Mouse (Mus musculus): Measurements from ENCODE around the gene Cxcl10. TPM values are rescaled to one million over a fixed set of nuclear protein-coding genes. Genes with fewer than 3 reads are reported as not detected.

Gene Cxcl10
- polyA plus RNA-seq, 1 experiment from 2014 or later, result 1.3 TPM

DNA sequence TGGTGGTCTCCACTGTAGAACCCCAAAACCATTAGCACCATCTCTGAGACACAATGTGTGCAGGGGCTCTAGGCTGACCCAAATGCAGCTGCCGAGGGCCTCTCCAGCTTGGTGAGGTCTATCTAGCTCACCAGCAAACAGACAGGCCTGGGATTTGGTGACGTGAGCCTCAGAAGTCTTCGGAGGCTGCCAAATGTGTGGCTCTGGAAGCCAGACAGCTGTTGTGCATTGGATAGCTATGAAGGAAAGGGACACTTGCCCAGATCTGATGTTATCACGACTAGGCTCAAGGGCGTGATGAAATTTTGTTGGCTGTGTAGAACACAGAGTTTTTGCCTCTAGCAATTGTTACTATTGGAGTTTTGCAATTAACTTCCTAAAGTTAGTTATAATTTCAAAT, 25.4 kb downstream of the Cxcl10 start:
- no peak overlapping the region for H3K4me3 ChIP-seq (ENCODE audit: low read depth, low read length)
- H3K9ac ChIP-seq (ENCODE audit: low read length), result no peak overlapping the region
- no peak overlapping the region for H3K27ac ChIP-seq (replicated peaks; ENCODE audit: low read depth, low read length)
- DNase-seq (ENCODE audit: low spot score) (no peak), ATAC-seq (ENCODE audit: insufficient number of reproducible peaks, low FRiP score, low TSS enrichment, low read depth) (no peak)
- H3K36me3 ChIP-seq (ENCODE audit: control insufficient read depth, insufficient read depth, low read length), result no peaks in the 10 kb centered on the region
- H3K27me3 ChIP-seq (ENCODE audit: control insufficient read depth, insufficient read depth, low read length), result no peaks in the 10 kb centered on the region
- H3K4me1 ChIP-seq (ENCODE audit: control insufficient read depth, insufficient read depth, low read length), result no peaks in the 10 kb centered on the region
- H3K9me3 ChIP-seq (ENCODE audit: control insufficient read depth, low read length), result no peaks in the 10 kb centered on the region
- WGBS, result 79% methylated on average over 5 of the region's 5 CpGs
- H3K4me2 ChIP-seq (ENCODE audit: low read depth, severe bottlenecking), result no peak overlapping the region

DNA sequence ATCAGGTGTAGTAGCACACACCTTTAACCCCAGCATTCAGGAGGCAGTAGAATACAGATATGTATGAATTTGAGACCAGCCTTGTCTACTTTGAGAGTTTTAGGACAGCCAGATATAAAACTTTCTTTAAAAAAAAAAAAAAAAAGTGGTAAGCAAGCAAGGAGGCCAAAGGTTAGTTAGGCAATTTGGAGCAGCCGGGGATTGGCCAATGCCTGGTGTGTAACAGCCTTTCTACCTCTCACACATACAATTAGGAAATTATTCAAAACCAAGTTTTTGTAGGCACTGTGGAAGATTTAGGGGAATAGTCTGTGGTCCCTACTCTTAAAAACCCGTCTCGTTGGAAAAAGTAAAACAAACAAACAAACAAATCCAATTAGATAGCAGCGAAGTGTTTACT, 26.1 kb downstream of the Cxcl10 start:
- H3K9ac ChIP-seq (ENCODE audit: low read length), result no peak overlapping the region
- H3K9me3 ChIP-seq (ENCODE audit: control insufficient read depth, low read length), result no peaks in the 10 kb centered on the region
- DNase-seq (ENCODE audit: low spot score) (no peak), ATAC-seq (ENCODE audit: insufficient number of reproducible peaks, low FRiP score, low TSS enrichment, low read depth) (no peak)
- no peaks in the 10 kb centered on the region for H3K36me3 ChIP-seq (ENCODE audit: control insufficient read depth, insufficient read depth, low read length)
- no peak overlapping the region for H3K4me2 ChIP-seq (ENCODE audit: low read depth, severe bottlenecking)
- WGBS, result 85% methylated on average over 4 of the region's 4 CpGs
- H3K4me3 ChIP-seq (ENCODE audit: low read depth, low read length), result no peak overlapping the region
- H3K27me3 ChIP-seq (ENCODE audit: control insufficient read depth, insufficient read depth, low read length), result no peaks in the 10 kb centered on the region
- no peaks in the 10 kb centered on the region for H3K4me1 ChIP-seq (ENCODE audit: control insufficient read depth, insufficient read depth, low read length)
- no peak overlapping the region for H3K27ac ChIP-seq (replicated peaks; ENCODE audit: low read depth, low read length)

DNA sequence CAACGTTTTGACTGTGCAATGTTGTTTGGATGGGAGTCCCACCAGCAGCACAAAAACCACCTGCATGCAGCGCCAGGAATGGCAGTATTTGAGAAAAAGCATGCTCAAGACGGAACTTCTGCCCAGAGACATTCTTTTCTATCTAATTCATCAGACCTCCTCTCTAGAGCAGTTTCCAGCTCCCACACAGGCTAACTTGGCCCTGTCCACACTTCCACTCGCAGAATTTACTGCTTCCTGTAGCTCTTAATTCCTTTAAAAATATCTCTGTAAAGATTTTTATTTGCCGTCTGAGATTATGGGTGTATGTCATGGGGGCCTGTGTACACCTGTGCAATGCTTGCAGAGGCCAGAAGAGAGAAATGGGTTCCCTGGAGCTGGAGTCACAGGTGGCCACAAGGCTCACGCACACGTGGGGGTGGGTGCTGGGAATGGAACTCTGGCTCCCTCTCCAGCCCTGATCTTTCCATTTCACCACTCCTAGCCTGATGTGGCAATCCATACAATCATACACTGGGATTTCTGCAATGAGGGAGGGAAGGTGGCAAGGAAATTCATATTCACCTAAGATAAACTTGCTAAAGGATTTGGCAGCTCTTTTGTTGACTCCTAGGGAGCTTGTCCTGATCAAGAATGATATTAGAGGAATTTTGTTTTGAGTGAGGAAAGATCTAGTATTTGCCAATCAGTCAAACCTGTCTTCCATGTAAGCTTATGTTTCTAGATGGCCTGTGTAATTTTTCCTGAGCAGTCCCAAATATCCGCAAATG, 26.9 kb downstream of the Cxcl10 start:
- DNase-seq (ENCODE audit: low spot score) (no peak), ATAC-seq (ENCODE audit: insufficient number of reproducible peaks, low FRiP score, low TSS enrichment, low read depth) (no peak)
- 71% methylated on average over 8 of the region's 8 CpGs for WGBS
- Histone ChIP-seq H3K27ac (replicated peaks; ENCODE audit: low read depth, low read length) (no peak overlapping the region), H3K4me1 (ENCODE audit: control insufficient read depth, insufficient read depth, low read length) (no peaks in the 10 kb centered on the region), H3K9me3 (ENCODE audit: control insufficient read depth, low read length) (no peaks in the 10 kb centered on the region), H3K36me3 (ENCODE audit: control insufficient read depth, insufficient read depth, low read length) (no peaks in the 10 kb centered on the region), H3K4me3 (ENCODE audit: low read depth, low read length) (no peak overlapping the region), H3K4me2 (ENCODE audit: low read depth, severe bottlenecking) (no peak overlapping the region), H3K9ac (ENCODE audit: low read length) (no peak overlapping the region), H3K27me3 (ENCODE audit: control insufficient read depth, insufficient read depth, low read length) (no peaks in the 10 kb centered on the region)

DNA sequence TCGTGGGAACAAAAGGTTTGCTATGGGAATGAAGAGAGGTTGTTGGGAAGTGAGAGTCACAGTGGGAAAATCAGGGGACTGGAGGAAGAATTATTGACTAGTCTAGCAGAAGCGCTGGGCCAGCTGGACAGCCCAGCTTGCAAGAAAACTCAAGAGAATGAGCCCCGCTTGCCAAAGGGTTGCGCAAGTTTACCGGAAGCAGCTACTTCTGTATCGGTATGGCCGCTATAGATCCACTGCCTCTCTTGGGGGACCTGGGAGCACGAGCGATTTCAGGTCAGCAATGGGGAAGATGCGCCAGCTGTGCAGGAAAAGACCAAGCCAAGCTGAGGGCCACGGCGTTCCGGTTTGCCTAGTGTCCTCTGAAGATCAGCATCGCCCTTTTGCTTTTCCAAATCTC, 30.1 kb downstream of the Cxcl10 start:
- no peak for DNase-seq (ENCODE audit: low spot score)
- ATAC-seq (ENCODE audit: insufficient number of reproducible peaks, low FRiP score, low TSS enrichment, low read depth), result no peak
- Histone ChIP-seq H3K27me3 (ENCODE audit: control insufficient read depth, insufficient read depth, low read length) (no peaks in the 10 kb centered on the region), H3K27ac (replicated peaks; ENCODE audit: low read depth, low read length) (no peak overlapping the region), H3K4me3 (ENCODE audit: low read depth, low read length) (no peak overlapping the region), H3K4me1 (ENCODE audit: control insufficient read depth, insufficient read depth, low read length) (no peaks in the 10 kb centered on the region), H3K9ac (ENCODE audit: low read length) (no peak overlapping the region), H3K4me2 (ENCODE audit: low read depth, severe bottlenecking) (no peak overlapping the region), H3K9me3 (ENCODE audit: control insufficient read depth, low read length) (no peaks in the 10 kb centered on the region), H3K36me3 (ENCODE audit: control insufficient read depth, insufficient read depth, low read length) (no peaks in the 10 kb centered on the region)
- WGBS, result 94% methylated on average over 14 of the region's 14 CpGs

DNA sequence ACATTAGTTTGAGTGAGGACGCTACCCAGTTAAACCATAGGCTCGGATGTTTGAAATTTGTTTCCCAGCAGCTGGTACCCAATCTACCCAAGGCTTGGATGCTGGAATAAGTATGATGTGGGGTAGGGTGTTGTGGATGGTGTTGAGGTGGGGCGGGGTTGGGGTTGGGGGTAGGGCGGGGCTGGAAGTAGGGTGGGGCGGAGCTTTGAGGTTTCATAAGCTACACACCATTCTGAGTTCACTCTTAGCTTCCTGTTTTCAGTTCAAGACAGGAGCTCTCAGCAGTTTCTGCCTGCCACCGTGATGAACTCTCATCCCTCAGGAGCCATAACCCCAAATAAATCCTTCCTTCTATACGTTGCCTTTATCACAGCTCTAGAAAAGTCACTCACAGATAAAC, 30.6 kb downstream of the Cxcl10 start:
- H3K9me3 ChIP-seq (ENCODE audit: control insufficient read depth, low read length), result no peaks in the 10 kb centered on the region
- no peak overlapping the region for H3K4me3 ChIP-seq (ENCODE audit: low read depth, low read length)
- H3K4me1 ChIP-seq (ENCODE audit: control insufficient read depth, insufficient read depth, low read length), result no peaks in the 10 kb centered on the region
- no peak overlapping the region for H3K4me2 ChIP-seq (ENCODE audit: low read depth, severe bottlenecking)
- WGBS, result 84% methylated on average over 7 of the region's 7 CpGs
- no peak overlapping the region for H3K9ac ChIP-seq (ENCODE audit: low read length)
- H3K27ac ChIP-seq (replicated peaks; ENCODE audit: low read depth, low read length), result no peak overlapping the region
- DNase-seq (ENCODE audit: low spot score) (no peak), ATAC-seq (ENCODE audit: insufficient number of reproducible peaks, low FRiP score, low TSS enrichment, low read depth) (no peak)
- H3K36me3 ChIP-seq (ENCODE audit: control insufficient read depth, insufficient read depth, low read length), result no peaks in the 10 kb centered on the region
- H3K27me3 ChIP-seq (ENCODE audit: control insufficient read depth, insufficient read depth, low read length), result no peaks in the 10 kb centered on the region

DNA sequence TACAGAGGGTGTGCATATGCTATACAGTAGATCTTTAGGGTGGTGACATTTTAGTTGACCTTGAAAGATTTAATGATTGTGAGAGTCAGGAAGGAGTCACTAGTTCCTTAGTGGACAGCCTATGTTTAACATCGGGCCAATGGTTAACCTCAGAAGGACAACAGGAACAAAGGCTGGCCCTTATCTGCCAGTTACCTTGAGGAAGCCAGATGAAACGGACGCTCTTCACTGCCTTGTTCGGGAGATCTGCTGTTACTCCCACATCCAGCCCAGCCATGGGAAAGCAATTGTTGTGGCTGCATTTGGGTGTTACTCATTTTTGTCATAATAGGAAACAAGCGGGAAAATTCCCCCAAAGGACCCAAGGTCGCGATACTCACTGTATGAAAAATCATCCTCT, 34.9 kb downstream of the Cxcl10 start:
- no peaks in the 10 kb centered on the region for H3K9me3 ChIP-seq (ENCODE audit: control insufficient read depth, low read length)
- no peak for ATAC-seq (ENCODE audit: insufficient number of reproducible peaks, low FRiP score, low TSS enrichment, low read depth)

DNA sequence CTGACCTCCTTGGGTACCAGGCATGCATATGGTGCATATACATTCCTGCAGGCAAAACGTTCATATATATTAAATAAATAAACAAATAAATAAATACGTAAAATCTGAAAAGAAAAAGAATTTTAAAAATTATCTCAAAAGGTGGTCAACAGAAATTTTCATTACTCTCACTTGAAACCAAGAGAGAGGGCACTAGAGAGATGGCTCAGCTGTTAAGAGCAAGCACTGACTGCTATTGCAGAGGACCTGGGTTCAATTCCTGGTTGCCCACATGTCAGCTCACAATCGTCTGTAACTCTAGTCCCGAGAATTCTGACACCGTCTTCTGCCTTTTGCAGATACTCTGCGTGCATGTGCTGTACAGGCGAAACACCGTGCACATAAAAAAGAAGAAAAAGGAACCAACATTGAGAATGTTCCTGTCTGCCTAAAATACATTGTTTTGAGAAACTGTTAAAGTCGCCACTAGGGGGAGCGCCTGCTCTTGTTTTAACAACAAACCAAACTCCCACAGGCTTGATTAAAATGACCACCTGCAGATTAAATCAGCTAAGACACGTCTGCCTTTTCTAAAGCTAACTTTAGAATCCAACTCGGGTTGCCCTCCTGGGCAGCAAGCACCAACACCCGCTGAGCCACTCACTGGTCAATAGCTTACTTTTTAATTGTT, 36.5 kb downstream of the Cxcl10 start:
- ATAC-seq (ENCODE audit: insufficient number of reproducible peaks, low FRiP score, low TSS enrichment, low read depth), result no peak
- Histone ChIP-seq H3K4me2 (ENCODE audit: low read depth, severe bottlenecking) (no peak overlapping the region), H3K4me3 (ENCODE audit: low read depth, low read length) (no peak overlapping the region), H3K27me3 (ENCODE audit: control insufficient read depth, insufficient read depth, low read length) (no peaks in the 10 kb centered on the region), H3K9ac (ENCODE audit: low read length) (no peak overlapping the region), H3K36me3 (ENCODE audit: control insufficient read depth, insufficient read depth, low read length) (no peaks in the 10 kb centered on the region), H3K27ac (replicated peaks; ENCODE audit: low read depth, low read length) (no peak overlapping the region), H3K9me3 (ENCODE audit: control insufficient read depth, low read length) (no peaks in the 10 kb centered on the region), H3K4me1 (ENCODE audit: control insufficient read depth, insufficient read depth, low read length) (peaks cover 3% of the 10 kb centered on the region; the same call in 1 of the 2 replicates)
- WGBS, result 15% methylated on average over 13 of the region's 13 CpGs
- peak; percentile 89 for DNase-seq (ENCODE audit: low spot score)

More for the DNA sequence above, 34.9 kb downstream of the Cxcl10 start:
- peaks cover 2% of the 10 kb centered on the region; the same call in 1 of the 2 replicates for H3K4me1 ChIP-seq (ENCODE audit: control insufficient read depth, insufficient read depth, low read length)
- no peaks in the 10 kb centered on the region for H3K36me3 ChIP-seq (ENCODE audit: control insufficient read depth, insufficient read depth, low read length)
- H3K27ac ChIP-seq (replicated peaks; ENCODE audit: low read depth, low read length), result no peak overlapping the region
- WGBS, result 76% methylated on average over 7 of the region's 7 CpGs
- no peaks in the 10 kb centered on the region for H3K27me3 ChIP-seq (ENCODE audit: control insufficient read depth, insufficient read depth, low read length)
- no peak overlapping the region for H3K4me2 ChIP-seq (ENCODE audit: low read depth, severe bottlenecking)
- no peak for DNase-seq (ENCODE audit: low spot score)
- H3K4me3 ChIP-seq (ENCODE audit: low read depth, low read length), result no peak overlapping the region
- no peak overlapping the region for H3K9ac ChIP-seq (ENCODE audit: low read length)

DNA sequence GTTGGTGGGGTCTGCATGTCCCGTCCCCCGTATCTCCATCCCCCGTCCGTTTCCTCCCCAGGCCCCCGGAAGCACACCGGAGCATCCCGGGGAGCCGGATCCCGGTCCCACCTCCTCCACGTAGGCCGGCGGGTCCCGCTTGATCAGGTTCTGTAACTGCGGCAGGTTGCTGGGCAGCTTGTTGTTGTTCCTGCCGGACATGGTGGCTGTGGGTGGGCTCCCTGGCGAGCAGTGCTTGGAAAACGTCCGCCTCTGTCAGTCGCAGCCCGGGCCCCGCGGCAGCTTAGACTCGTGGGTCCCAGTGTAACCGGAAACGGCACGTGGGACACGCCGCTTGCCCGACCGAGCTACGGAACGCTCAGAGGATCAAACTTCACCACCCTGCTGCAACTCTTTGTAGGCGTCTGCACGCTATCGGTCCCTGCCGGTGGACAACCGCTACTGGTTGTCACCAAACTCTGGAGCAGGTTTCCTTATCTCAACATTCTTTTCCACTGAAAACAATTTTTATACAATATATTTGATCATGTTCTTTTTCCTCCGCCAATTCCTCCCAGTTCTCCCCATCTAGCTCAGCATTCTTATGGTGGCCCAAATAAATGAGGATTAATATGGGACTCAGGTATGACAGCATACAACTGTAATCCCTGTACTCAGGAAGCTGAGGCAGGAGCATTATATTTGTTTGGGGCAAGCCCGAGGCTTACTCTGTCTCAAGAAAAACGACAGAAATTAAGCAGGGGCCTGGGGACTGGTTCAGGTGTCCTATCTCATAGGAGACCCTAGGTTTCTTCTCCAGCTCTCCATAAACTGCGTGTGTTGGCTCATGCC, 38.8 kb downstream of the Cxcl10 start, which contains the start of gene Sdad1:
TSS of gene Sdad1 (minus strand) at position 799 of the 831 bp plus-strand sequence.
- Histone ChIP-seq H3K4me3 (ENCODE audit: low read depth, low read length) (peak within 1 kb of the TSS; percentile 87), H3K4me1 (ENCODE audit: control insufficient read depth, insufficient read depth, low read length) (peaks cover 3% of the 10 kb centered on the region; the same call in 1 of the 2 replicates), H3K36me3 (ENCODE audit: control insufficient read depth, insufficient read depth, low read length) (peaks cover 10% of the 10 kb centered on the region), H3K4me2 (ENCODE audit: low read depth, severe bottlenecking) (peak within 1 kb of the TSS; percentile 57), H3K9me3 (ENCODE audit: control insufficient read depth, low read length) (no peaks in the 10 kb centered on the region), H3K27me3 (ENCODE audit: control insufficient read depth, insufficient read depth, low read length) (no peaks in the 10 kb centered on the region), H3K9ac (ENCODE audit: low read length) (peak within 1 kb of the TSS; percentile 80), H3K27ac (replicated peaks; ENCODE audit: low read depth, low read length) (no peak within 1 kb of the TSS)
- DNase-seq (ENCODE audit: low spot score) (peak; percentile 95), ATAC-seq (ENCODE audit: insufficient number of reproducible peaks, low FRiP score, low TSS enrichment, low read depth) (peak; percentile 94)
- 2% methylated on average over 41 of the region's 41 CpGs for WGBS

Measured in limb, embryonic 11.5 days (tissue).